Mouse (Mus musculus) retina, embryonic 14.5 days (tissue): ENCODE measurements at regions not wholly inside any gene's neighbourhood (a gene's known extent, or its start where the extent isn't known, plus 50 kb on each side); places are given as distances from the start of the nearest gene placed in this dataset.

Experiments used
- DNase-seq: peaks from one replicate; pipeline ENCODE4 v3.0.0-alpha.2; 2015; ENCODE audit warnings: low spot score

DNA sequence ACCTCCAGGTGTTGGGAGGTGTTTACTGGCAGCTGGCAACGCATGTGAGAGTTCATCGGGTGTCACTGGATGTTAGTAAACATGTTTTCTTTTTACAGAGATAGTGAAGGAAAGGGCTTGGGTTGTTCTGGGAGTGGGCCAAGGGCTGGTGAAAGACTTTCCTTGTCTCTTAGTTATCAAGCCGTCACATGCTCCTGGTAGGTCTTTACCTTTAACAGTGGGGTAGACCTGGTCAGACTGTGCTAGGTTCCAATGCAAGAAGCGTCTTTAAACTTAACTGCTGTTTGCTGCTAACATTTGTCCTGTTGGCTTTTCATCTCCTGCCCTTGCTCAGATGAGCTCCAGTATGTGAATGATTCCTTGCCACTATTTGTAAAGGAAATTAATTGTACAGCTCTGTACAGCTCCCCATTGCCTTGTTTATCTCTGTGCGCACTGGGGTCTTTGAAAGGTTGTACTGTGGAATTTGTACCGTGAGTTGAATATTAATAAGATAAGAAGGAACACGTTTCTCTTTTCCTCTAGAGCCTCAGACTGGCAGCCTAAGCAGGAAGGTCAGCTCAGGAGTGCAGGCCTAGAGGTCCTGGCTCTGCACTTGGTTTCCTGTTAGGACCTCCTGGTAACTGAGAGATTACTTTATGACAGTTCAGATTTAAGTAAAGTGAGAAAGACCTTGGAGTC is 318.3 kb downstream of the Klf5 start:
- DNase-seq = no peak

GRCm38 (mm10) chr14:99617374-99617773 is 318.9 kb downstream of the Klf5 start:
- DNase-seq = no peak

GRCm38 (mm10) chr14:99621538-99621937 is 323.0 kb downstream of the Klf5 start:
- no peak for DNase-seq

- no peak for DNase-seq
These were observed 326.2 kb downstream of the Klf5 start for GRCm38 (mm10) chr14:99624380-99625327.

GRCm38 (mm10) chr14:99627615-99628014 is 329.1 kb downstream of the Klf5 start:
- no peak for DNase-seq

GRCm38 (mm10) chr14:99631092-99631491 is 332.6 kb downstream of the Klf5 start:
- DNase-seq = no peak

GRCm38 (mm10) chr14:99632444-99632843 is 334.0 kb downstream of the Klf5 start:
- DNase-seq = no peak

GRCm38 (mm10) chr14:99635556-99636150 is 337.2 kb downstream of the Klf5 start:
- DNase-seq = no peak

- DNase-seq = no peak
These were observed 343.3 kb downstream of the Klf5 start for GRCm38 (mm10) chr14:99641475-99642453.

DNA sequence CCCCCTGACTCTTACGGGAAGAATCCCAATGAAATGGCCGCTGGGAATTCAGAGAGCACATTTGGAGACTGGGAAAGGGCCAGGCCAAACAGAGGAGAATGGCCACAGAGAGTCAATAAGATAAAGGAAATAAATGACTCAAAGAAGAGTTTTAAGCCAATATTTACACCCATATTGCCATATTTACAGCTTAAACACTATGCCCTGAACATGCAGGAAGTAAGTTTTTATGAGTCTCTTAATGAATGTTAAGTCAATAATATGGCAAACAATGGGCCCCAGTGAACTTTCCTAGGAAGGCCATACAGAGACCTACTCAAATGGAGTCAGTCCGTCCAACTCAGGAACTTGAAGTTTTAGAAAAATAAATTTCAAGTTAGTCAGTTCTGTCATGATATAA is 347.8 kb downstream of the Klf5 start:
- DNase-seq = no peak

DNA sequence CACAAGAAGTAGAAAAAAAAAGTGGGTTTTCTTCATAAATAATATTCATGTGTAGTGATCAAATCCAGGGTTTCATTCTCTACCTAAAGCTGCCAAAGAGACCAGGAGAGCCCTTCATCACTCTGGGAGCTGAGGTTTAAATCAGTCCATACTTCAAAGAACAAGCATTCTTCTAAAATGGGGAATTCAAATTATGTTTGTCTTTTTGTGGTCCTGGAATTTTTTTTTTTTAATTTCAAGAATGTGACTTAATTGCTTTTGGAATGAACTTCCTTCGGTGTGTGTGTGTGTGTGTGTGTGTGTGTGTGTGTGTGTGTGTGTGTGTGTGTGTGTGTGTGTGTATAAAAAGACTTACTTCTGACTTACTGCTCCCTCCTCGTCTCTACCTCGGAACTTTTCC is 375.9 kb downstream of the Klf5 start:
- no peak for DNase-seq

- no peak for DNase-seq
These were observed 388.7 kb downstream of the Klf5 start for GRCm38 (mm10) chr14:99687062-99687806.

DNA sequence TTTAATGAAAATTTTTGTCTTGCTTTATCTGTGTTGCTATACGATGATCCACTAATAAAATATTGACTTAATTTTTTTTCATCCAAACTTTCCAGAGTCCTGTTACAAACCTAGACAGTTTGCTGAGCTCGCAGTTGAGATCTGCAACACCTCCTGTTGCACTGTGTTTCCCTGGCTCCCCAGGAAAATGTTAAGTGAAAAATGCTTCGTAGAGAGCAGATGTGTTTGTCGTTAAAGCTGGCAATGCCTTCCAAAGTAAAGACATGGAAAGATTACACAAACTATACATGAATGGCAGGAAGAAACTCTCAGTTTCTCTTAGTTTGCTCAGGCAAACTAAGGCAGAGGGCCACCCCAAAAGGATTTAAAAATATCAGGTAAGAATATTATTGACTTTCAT is 389.9 kb downstream of the Klf5 start:
- DNase-seq = no peak

GRCm38 (mm10) chr14:99696301-99696700 is 397.8 kb downstream of the Klf5 start:
- DNase-seq = no peak

- DNase-seq = no peak
These were observed 401.1 kb downstream of the Klf5 start for GRCm38 (mm10) chr14:99699545-99699944.

- no peak for DNase-seq
These were observed 407.5 kb downstream of the Klf5 start for GRCm38 (mm10) chr14:99706004-99706403.

DNA sequence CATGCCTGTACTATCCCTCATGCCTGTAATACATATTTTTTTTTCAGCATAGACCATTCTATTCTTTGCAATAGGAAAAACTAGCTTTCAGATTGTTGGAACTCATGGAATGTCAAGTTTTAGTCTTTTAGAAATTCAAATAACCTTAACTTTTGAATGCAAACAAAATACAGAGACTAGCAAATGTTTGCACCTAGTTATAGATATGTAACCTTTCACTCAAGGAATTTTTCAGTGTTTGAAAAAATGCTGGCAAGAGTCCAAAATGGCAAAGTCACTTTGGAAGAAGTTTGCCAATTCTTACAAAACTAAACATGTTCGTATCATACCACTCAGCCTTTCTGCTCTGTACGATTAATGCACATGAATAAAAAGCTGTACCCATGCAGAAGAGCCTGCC is 409.6 kb downstream of the Klf5 start:
- no peak for DNase-seq

DNA sequence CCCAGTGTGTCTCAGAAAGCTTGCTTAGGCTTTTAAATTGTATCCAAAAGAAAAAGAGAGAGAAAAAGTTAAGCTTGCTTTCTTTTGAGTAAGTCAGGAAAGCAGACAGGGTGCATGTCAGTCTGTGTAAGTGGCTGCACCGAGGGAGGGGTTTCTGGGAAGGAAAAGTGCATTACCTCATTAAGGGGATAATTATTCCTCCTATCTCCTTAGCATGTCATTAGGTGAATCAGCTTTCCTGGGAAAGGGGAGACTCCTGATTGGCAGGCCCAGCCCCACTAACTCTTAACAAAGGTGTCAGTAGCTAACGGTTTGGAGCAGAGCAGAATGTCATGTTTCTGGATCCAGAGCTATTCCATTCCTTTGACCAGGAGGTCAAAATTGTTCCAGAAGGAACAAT is 411.3 kb downstream of the Klf5 start:
- DNase-seq = no peak

- no peak for DNase-seq
These were observed 412.2 kb downstream of the Klf5 start for GRCm38 (mm10) chr14:99710656-99711177.

DNA sequence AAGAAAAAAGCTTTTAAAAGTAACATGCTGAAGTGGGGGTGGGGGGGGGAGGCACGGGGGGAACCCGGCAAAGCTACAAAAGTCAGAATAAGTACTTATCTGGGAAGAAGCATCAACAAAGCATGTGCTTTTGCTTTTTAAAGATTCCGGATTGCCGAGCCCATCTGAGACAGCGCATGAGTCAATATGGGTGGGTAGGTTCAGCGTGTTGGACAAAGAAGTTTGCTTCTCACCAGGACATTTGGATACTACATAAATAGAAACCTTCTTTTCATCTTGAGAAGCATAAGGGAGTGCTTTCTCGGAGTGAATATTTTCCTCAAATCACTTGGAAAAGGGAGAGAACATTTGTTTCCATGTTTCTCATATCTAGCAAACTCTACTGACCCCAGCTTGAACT is 414.1 kb downstream of the Klf5 start:
- DNase-seq = no peak
